Mouse (Mus musculus) midbrain, postnatal 0 days (tissue): ENCODE data around the gene Amotl1. TPM values are rescaled to one million over a fixed set of nuclear protein-coding genes. Genes with fewer than 3 reads are reported as not detected.

Experiments
- ATAC-seq: fragments of 200-750 bp; cut with Nextera tagmentation; 2 replicates; pipeline ENCODE4 v1.8.0; 2017; ENCODE audit warnings: moderate number of reproducible peaks, mild to moderate bottlenecking, moderate TSS enrichment, moderate library complexity; ENCODE audit not compliant: low FRiP score
- DNase-seq: peaks from one replicate; pipeline ENCODE4 v3.0.0-alpha.2; 2015; ENCODE audit warnings: low spot score
- H3K27ac ChIP-seq: fragments of 300-500 bp; sonication (generic); 2 replicates; pipeline ENCODE4 v1.5.1; 2014; ENCODE audit warnings: low read depth, mild to moderate bottlenecking, low read length, mixed read lengths
- H3K27me3 ChIP-seq: fragments of 300-500 bp; sonication (generic); 2 replicates; pipeline ENCODE4 v1.6.1; 2014; ENCODE audit warnings: low read length, control low read depth, mixed read lengths; ENCODE audit not compliant: insufficient read depth
- H3K36me3 ChIP-seq: fragments of 300-500 bp; sonication (generic); 2 replicates; pipeline ENCODE4 v1.6.1; 2014; ENCODE audit warnings: low read length, control low read depth, mixed read lengths; ENCODE audit not compliant: insufficient read depth
- H3K4me1 ChIP-seq: fragments of 300-500 bp; sonication (generic); 2 replicates; pipeline ENCODE4 v1.6.1; 2014; ENCODE audit warnings: mild to moderate bottlenecking, control low read depth, antibody characterized with exemption, low read length, mixed read lengths; ENCODE audit not compliant: insufficient read depth
- H3K4me2 ChIP-seq: fragments of 300-500 bp; sonication (generic); 2 replicates; pipeline ENCODE4 v1.6.1; 2014; ENCODE audit warnings: low read depth, mild to moderate bottlenecking, low read length, mixed read lengths; ENCODE audit not compliant: poor library complexity, severe bottlenecking
- H3K4me3 ChIP-seq: fragments of 300-500 bp; sonication (generic); 2 replicates; pipeline ENCODE4 v1.5.1; 2014; ENCODE audit warnings: low read depth, mild to moderate bottlenecking, low read length, moderate library complexity
- H3K9ac ChIP-seq: fragments of 300-500 bp; sonication (generic); replicated peaks from 2 replicates; pipeline ENCODE4 v1.6.1; 2014; ENCODE audit warnings: mild to moderate bottlenecking, low read length, moderate library complexity, mixed read lengths; ENCODE audit not compliant: poor library complexity, severe bottlenecking
- H3K9me3 ChIP-seq: fragments of 300-500 bp; sonication (generic); 2 replicates; pipeline ENCODE4 v1.6.1; 2016; ENCODE audit warnings: low read length, control low read depth
- CTCF ChIP-seq: IDR thresholded peaks from 2 replicates; pipeline ENCODE4 v1.5.1; 2016; ENCODE audit warnings: antibody characterized with exemption, mild to moderate bottlenecking
- WGBS: fragments of 180-500 bp; shearing (Covaris S2); extraction: QIAGEN DNeasy Blood & Tissue Kit; methylation state at CpG from one replicate; pipeline ENCODE4 v1.1.7; 2014; 5-methylcytosine and 5-hydroxymethylcytosine counted together
- polyA plus RNA-seq: library from polyadenylated mRNA; unstranded; fragments of >200 nt; fragmentation: Nextera tagmentation; extraction: Ambion mirVana; gene quantifications from 2 replicates; pipeline ENCODE4 v1.2.1, GENCODE M21; 2015
- total RNA-seq: library from RNA; depleted of rRNA; stranded (reverse); fragments of >200 nt; gene quantifications from 2 replicates; pipeline ENCODE4 v1.2.3, GENCODE M21; 2014

Gene Amotl1
- total and polyA plus RNA-seq, 2 experiments from 2014 or later = 5.8 to 26.2 TPM

- Histone ChIP-seq H3K4me1 (no peaks in the 10 kb centered on the region), H3K27ac (no peak overlapping the region), H3K9me3 (no peaks in the 10 kb centered on the region), H3K27me3 (no peaks in the 10 kb centered on the region), H3K36me3 (no peaks in the 10 kb centered on the region), H3K4me3 (no peak overlapping the region), H3K9ac (no peak overlapping the region), H3K4me2 (no peak overlapping the region)
- peak; percentile 89 for ATAC-seq
- 11% methylated on average over 3 of the region's 3 CpGs for WGBS
- peak; percentile 57 for DNase-seq
- no peak for TF ChIP-seq CTCF
Measured at GRCm38 (mm10) chr9:14532283-14532682, 112.6 kb downstream of the Amotl1 start.

DNA sequence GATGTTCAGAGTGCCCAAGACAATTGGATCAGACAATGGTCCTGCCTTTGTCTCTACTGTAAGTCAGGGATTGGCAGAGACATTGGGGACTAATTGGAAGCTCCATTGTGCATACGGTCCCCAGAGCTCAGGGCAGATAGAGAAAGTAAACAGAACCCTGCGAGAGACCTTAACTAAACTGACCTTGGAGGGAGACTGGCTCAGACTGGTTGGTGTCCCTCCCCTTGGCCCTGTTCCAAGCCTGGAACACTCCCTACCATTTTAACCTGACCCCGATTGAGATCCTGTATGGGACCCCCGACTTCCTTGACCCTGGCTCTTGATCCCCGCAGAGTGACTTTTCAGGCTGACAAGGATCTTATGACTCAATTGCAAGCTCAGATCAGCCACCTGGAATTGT, 114.9 kb downstream of the Amotl1 start:
- Histone ChIP-seq H3K9me3 (no peaks in the 10 kb centered on the region), H3K9ac (no peak overlapping the region), H3K4me3 (no peak overlapping the region), H3K36me3 (no peaks in the 10 kb centered on the region), H3K27ac (no peak overlapping the region), H3K27me3 (no peaks in the 10 kb centered on the region), H3K4me1 (no peaks in the 10 kb centered on the region), H3K4me2 (no peak overlapping the region)
- WGBS = 83% methylated on average over 5 of the region's 5 CpGs
- ATAC-seq (no peak), DNase-seq (no peak)
- TF ChIP-seq CTCF = no peak

DNA sequence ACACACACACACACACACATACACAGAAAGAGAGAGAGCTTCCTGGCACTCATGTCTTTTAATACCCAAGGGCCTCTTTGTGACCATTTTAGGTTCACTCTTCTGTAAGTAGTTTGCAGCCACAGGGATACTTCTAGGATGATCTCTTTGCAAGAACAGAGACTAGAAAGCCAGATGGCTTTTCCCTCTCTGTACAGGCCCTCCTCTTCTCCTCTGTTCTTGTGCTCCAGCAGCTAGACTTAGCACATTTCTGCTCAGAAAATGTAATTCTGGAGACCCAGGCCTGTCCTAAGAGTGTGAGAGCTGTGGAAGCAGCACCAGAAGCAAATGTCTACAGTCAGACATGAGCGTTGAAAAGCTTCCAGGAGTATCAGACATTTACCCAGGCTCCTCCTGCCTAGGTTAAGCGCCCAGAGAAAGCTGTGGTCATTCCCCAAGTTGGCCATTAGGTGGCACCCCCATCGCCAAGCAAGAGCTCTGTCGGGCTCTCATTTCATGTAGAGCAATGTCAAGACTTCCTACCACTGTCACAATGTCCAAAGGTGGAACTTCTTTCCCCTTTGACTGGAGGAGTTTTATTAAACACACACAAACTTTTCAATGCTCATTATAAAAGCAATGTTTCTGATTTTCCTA, 121.3 kb downstream of the Amotl1 start:
- WGBS = 6% methylated on average over 4 of the region's 4 CpGs
- Histone ChIP-seq H3K4me1 (no peaks in the 10 kb centered on the region), H3K9ac (no peak overlapping the region), H3K9me3 (no peaks in the 10 kb centered on the region), H3K27ac (no peak overlapping the region), H3K4me3 (no peak overlapping the region), H3K27me3 (no peaks in the 10 kb centered on the region), H3K36me3 (no peaks in the 10 kb centered on the region), H3K4me2 (no peak overlapping the region)
- DNase-seq (peak; percentile 80), ATAC-seq (peak; percentile 85)
- peak; percentile 90 for TF ChIP-seq CTCF

DNA sequence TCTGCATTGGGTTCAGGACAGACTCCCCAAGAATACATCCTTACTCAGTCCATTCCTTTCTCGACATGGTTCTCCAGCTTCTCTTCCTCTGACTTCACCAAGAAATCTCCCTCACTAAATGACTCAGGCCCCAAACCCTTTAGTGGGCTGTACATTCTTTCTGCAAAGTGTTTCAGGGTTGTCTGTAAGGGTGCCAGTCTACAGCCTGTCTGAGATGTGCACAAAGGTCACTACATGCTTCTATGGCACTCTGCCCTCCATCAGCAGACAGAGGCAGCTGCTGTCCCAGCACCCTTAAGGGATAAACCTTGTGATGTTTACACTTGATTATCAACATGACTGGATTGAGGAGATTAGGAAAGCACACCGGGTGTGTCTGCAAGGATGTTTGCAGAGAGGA, 123.2 kb downstream of the Amotl1 start:
- Histone ChIP-seq H3K4me2 (no peak overlapping the region), H3K4me3 (no peak overlapping the region), H3K27me3 (no peaks in the 10 kb centered on the region), H3K9ac (no peak overlapping the region), H3K9me3 (no peaks in the 10 kb centered on the region), H3K4me1 (no peaks in the 10 kb centered on the region), H3K36me3 (no peaks in the 10 kb centered on the region), H3K27ac (no peak overlapping the region)
- TF ChIP-seq CTCF = no peak
- DNase-seq = no peak
- WGBS = 39% methylated on average over 2 of the region's 2 CpGs
- no peak for ATAC-seq

- Histone ChIP-seq H3K4me3 (no peak overlapping the region), H3K36me3 (no peaks in the 10 kb centered on the region), H3K9ac (no peak overlapping the region), H3K27me3 (no peaks in the 10 kb centered on the region), H3K27ac (no peak overlapping the region), H3K4me2 (no peak overlapping the region), H3K9me3 (no peaks in the 10 kb centered on the region), H3K4me1 (no peaks in the 10 kb centered on the region)
- ATAC-seq (no peak), DNase-seq (no peak)
- no peak for TF ChIP-seq CTCF
- 80% methylated on average over 3 of the region's 3 CpGs for WGBS
Measured at GRCm38 (mm10) chr9:14520971-14521670, 123.7 kb downstream of the Amotl1 start.

DNA sequence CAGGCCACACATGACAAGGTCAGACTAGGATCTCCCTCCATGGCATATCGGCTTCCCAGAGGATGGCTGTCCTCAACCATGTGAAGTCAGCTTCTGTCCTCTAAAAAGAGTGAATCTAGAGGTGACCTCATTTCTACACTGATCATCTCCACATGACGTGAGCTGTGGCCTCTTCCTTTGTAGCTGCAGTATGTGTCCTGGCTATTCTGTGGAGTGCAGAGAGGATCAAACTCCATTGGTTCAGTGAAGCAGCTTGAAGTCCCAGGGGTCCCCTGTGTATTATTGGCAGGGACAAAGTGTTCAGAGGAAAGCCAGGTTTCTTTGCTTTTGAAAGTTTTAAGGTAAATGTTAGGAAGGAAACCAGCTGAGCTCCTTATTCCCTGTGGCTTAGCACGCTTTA, 126.8 kb downstream of the Amotl1 start:
- H3K4me3 ChIP-seq = no peak overlapping the region
- H3K27ac ChIP-seq = no peak overlapping the region
- H3K36me3 ChIP-seq = no peaks in the 10 kb centered on the region
- no peak for TF ChIP-seq CTCF
- H3K4me1 ChIP-seq = no peaks in the 10 kb centered on the region
- no peaks in the 10 kb centered on the region for H3K9me3 ChIP-seq
- H3K27me3 ChIP-seq = no peaks in the 10 kb centered on the region
- WGBS = 70% methylated on average over 3 of the region's 3 CpGs
- DNase-seq = no peak
- H3K9ac ChIP-seq = no peak overlapping the region
- H3K4me2 ChIP-seq = no peak overlapping the region
- peak; percentile 20; the same call in 1 of the 2 replicates for ATAC-seq
